Mouse (Mus musculus) layer of hippocampus, postnatal 14 days (tissue): Measurements from ENCODE around the gene Areg. TPM values are rescaled to one million over a fixed set of nuclear protein-coding genes. Genes with fewer than 3 reads are reported as not detected.

Experiments
- DNase-seq, 2 experiments: peaks; one replicate each; pipeline ENCODE4 v3.0.0; 2021 to 2022; ENCODE audit warnings: low spot score in 2 of 2, mixed read lengths in 1 of 2
- long read RNA-seq, 2 experiments: library from polyadenylated mRNA; stranded (forward); transcript quantifications; one replicate each; pipeline ENCODE4 v2.0.0; 2021
- total RNA-seq, 2 experiments: library from RNA; stranded (reverse); gene quantifications; 2 replicates each; pipeline ENCODE4 v1.2.3; 2021

Gene Areg
- total RNA-seq, result under 1 TPM in 1 of 2 experiments, not detected in 1; 0.37 TPM
- long read RNA-seq, experiment 1, result 0 reads
- long read RNA-seq, experiment 2, result 0 reads

DNA sequence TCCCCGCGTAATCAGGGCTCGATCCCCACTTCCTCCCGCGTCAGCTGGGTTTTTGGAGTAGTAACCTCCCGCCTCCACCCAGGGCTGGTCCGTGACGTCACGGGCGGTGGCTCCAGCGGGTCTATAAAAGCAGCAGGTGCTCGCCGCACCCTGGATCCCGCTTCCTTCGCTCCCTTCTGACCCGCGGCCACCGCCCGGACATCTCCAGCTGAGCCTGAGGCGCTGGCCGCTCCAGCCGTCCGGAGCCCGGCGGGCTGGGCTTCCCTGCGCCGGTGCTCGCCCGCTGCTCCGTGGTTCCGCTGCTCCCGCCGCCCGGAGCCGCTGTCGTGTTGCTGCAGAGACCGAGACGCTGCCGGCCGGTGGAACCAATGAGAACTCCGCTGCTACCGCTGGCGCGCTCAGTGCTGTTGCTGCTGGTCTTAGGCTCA, at the start of gene Areg:
Gene Areg, plus strand, starts transcription at position 154 of the 428 bp plus-strand sequence.
- peak; percentile 8 to 27 for DNase-seq

GRCm38 (mm10) chr5:91090301-91090700, 49.1 kb upstream of the Areg start:
- DNase-seq, result no peak

GRCm38 (mm10) chr5:91097911-91098614, 41.3 kb upstream of the Areg start:
- no peak for DNase-seq

- peak; percentile 31 to 72 for DNase-seq
Observed at GRCm38 (mm10) chr5:91101742-91102141, 37.7 kb upstream of the Areg start.

DNA sequence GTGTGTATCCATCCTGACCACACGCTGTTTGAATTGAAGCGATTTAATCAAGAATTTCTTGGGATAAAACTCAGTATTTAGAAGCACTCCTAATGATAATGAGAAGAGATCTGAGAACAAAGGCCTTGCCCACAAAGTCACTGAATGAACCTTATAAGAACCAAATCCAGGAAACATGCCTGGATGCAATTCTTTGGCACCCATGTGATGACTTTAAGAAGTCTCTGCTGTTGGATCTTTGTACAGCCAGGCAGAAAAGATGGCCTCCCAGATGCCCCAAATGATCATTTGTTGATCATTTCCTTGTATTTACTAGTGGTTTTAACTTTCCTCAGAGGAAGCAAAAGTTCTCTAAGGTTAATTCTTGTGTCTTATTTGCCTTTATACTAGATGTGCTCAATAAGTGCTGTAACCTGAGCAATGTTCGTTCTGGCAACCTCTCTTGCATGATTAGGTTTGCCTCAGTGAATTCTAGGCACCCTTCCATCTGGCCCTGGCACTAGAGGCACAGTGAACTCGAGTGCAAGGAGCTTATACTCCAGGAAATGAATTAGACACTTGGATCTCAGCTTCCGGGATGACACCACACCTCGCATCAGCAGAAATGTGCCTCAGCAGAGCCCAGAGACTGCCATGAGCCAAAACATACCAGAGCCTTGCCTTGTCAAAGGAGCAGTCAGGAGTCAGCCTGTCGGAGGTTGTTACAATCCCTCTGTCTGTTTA, 35.3 kb upstream of the Areg start:
- peak; percentile 7 to 24 for DNase-seq

- DNase-seq, result no peak
Observed at GRCm38 (mm10) chr5:91106248-91106647, 33.2 kb upstream of the Areg start.

DNA sequence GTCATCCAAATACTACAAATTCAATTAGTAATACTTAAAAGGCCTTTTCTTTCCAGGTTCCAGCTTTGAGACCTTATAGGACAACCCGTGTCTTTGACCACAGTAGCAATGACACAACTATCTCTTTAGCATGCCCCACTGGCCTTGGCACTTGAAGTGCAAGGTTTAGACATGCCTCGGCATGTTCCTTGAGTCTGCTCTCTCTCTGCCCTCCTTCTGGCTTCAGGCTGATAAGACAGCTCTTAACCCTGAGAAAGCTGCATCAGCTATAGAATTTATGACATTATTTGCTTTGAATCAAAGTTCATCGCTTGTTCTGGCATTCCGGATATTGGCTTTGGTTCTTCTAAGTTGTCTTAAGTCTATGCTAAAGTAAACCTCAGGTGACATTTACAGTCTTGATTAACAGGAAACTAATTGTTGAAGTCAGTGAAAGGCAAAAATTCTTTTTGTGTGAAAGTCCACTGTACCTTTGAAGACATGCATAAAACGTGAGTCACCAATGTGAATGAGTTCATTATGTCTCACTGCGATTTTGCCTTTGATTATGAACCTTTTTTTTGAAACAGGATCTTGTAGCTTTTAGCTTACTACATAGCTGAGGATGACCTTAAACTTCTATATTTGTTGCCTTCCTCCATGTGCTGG, 29.3 kb upstream of the Areg start:
- no peak for DNase-seq

GRCm38 (mm10) chr5:91111019-91111418, 28.4 kb upstream of the Areg start:
- DNase-seq, result no peak

DNA sequence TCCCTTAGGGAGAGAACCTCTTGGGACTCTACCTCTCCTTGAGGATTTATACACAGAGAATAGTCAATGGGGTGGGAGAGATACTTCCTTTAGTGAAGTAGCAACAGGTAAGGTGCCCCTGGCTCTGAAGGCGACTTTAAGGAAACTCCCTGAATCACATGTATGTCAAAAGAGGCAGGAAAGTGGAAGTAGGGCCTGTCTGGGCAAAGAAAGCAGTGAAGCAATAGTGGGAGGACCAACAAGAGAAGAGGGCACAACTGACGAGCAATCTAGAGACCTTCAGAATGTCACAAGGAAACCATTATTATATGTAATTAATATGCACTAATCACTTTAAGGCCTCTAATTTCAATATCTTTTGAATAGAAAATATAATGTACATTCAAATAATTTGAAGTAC, 25.4 kb upstream of the Areg start:
- DNase-seq, result no peak

GRCm38 (mm10) chr5:91114574-91114973, 24.8 kb upstream of the Areg start:
- DNase-seq, result no peak

DNA sequence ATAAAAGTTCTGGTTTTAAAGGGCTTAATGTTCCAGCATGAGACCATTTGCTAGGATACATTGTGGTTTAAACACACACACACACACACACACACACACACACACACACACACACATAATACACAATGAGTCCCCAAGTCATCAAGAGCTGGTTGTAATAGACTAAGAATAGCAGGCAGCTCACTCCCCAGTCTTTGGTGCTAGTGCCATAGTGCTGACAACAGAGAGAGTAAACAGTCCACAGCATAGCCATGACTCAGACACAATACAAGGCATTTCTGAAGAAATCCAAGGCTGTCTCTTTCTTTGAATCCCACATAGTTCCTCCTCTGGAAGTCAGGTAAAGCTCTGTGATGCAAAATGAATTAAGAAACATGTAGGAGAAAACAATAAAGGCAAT, 20.8 kb upstream of the Areg start:
- DNase-seq, result no peak

DNA sequence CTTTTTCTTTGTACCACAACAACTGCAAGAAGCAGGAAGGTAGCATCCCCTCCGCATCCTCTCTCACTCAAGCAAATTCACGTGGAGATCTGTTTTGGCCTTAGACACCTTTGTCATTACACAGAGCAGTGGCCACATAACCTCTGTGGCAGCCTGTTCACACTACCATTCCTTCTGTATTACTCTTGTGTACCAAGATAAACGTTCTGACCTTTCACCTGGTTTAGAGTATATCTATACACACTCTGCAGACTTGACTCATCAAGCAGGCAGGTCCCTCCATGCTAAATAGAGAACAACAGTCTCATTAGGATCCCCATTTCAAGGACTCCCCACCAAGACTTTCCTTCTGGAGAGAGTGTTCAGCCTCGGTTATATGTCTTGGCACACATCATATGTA, 16.0 kb upstream of the Areg start:
- DNase-seq, result no peak

DNA sequence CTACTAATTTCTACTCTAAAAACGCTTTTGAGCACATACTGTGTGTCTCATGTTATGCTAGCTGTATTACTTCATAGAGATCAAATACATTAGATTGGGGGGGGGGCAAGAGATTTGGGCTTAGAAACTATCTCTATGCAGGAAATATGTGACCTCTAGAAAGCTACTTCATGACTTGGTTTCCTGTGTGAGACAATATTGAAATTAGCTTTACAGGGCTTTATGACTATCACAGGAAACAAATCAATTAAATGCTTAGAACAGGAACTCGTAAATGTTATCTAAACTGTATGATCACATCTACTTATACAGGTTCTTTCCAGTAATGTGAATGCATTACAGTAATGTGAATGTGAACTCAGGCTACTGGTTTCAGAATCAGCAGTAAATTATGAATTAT, 15.3 kb upstream of the Areg start:
- DNase-seq, result no peak

GRCm38 (mm10) chr5:91126623-91127022, 12.8 kb upstream of the Areg start:
- no peak for DNase-seq

DNA sequence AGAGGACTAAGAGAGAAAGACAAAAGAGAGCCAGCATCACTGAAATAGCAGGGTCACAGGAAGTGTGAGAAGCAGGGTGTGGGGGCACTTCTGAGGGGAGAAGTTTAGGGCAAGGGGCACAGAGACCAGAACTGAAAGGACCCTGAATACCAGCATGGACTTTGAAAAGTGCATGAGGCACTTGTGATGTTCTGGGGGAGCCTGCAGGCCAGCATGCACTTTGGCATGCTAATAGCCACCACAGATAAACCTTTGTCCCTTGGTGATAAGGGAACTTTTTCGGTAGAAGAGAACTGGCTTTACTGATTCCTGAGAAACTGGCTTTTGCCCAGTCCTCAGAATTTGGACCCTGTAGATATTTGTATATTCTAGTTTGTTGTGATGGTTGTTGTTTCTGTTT, 4.4 kb upstream of the Areg start:
- no peak for DNase-seq

DNA sequence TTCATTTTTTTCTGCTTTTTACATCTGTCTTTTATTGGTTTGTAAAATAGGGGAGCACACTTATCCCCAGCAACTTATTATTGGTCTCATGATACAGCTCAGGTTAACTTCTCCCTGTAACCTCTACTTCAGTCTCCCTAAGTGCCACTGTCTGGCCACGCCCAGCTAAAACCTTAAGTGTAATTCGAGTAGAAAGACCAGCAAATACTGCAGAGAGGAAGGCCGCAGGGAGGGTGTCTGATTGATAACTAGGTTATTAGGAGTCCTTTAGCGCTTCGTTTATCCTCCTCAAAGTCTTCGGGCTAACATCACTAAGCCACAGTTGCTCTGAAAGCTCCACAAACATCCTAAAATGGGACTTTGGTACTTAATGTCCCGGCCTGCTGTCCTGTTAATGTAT, 429 bp upstream of the Areg start:
- no peak for DNase-seq

- DNase-seq, result no peak
Observed at GRCm38 (mm10) chr5:91140896-91141448, 1.6 kb downstream of the Areg start.

GRCm38 (mm10) chr5:91144971-91145370, 5.6 kb downstream of the Areg start:
- no peak for DNase-seq

DNA sequence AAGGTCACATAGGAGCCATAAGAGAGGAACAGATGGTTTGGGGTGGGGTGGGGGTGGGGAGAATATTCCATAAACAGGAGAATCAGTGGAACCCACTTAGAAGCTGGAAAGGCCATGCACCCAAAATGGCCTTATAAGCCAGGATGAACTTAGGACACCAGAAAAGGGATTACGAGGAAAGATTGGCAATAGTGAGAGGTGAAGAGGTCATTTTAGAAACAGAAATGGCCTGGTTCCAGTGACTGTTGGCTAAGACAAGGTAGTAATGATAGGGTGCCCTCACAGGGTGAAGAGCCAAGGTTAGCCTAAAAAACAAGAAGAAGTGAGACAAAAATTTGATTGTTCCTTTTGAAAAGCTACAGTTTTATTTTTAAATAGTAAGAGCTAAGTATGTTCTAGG, 7.6 kb downstream of the Areg start:
- no peak for DNase-seq

DNA sequence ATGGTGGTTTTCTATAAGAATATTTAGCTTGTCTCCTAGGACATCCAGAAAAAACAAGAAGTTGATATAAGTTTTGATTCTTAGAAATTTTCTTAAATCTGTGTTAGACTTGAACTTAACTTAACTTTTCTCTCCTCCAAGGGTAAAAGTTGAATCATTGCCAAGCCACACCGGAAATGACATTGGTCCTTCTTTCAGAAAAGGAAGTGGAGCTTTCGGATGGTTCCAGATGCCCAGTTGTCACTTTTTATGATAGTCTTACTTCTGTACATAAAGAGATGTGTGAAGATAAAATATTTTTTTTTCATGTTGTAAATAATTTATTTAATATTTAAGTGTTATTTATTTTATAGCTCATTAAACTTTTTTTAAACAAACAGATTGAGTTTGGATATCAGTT, 8.7 kb downstream of the Areg start:
- DNase-seq, result no peak

DNA sequence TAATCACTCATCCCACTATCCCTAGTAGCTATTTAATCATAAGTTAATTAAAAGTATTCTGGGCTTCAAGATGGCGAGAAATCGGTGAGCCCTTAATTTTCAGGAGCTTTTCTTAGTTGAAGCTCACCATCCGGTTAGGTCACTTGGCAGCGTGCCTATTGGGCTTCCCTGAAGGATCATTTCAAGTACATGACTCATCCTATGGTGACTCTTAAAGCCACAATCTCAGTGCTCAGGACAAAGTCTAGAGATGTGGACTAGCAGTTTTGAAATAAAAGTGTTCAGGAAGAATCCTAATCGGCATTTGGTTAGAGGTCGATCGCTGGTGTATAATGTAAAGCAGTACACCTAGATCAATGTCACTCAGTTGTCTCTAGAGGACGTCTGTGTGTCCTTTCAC, 17.3 kb downstream of the Areg start:
- DNase-seq, result no peak

DNA sequence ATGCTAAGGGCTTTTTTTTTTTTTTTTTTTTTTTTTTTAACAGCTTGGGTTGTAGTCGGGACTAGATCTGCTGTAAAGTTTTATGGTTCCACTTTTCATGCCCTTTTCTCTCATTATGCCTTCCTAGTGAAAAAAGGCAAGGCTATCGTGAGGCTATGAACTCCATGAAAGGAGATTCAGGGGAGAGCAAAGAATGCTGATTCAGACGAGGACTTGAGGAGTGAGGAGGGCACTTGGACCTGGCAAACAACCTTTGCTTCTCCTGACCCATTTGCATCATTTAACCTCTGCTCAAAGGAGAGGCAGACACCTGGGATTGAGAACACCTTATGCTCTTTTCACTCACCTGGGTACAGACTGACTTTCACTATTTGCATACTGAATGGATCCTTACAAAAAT, 17.8 kb downstream of the Areg start:
- no peak for DNase-seq
